Mouse (Mus musculus): ENCODE data around the gene Helz2.

GRCm38 (mm10) chr2:181178015-181178414 is 63.8 kb downstream of the Helz2 start:
- TF ChIP-seq CTCF (IDR thresholded peaks at IDR 0.05; ENCODE audit: control insufficient read depth, insufficient read depth, low read length) (no peak), POLR2A (IDR thresholded peaks at IDR 0.05; ENCODE audit: borderline replicate concordance, control insufficient read depth, low read depth, low read length) (no peak)

Measured in bone marrow, adult 2 months (tissue).